Mouse (Mus musculus): Measurements from ENCODE around the gene AI661453. TPM values are rescaled to one million over a fixed set of nuclear protein-coding genes. Genes with fewer than 3 reads are reported as not detected.

Gene AI661453
- polyA plus RNA-seq, 1 experiment from 2014 or later: 0.24 TPM

GRCm38 (mm10) chr17:47468466-47468865 is 32.1 kb downstream of the AI661453 start:
- WGBS (ENCODE audit: insufficient replicate concordance): 14% methylated on average over 34 of the region's 34 CpGs
- Histone ChIP-seq H3K27me3 (peaks cover 37% of the 10 kb centered on the region), H3K36me3 (no peaks in the 10 kb centered on the region), H3K9ac (peak overlapping the region; percentile 39; the same call in 1 of the 2 replicates), H3K4me2 (peak overlapping the region; percentile 51), H3K9me3 (replicated peaks) (no peaks in the 10 kb centered on the region), H3K4me1 (replicated peaks) (peaks cover 49% of the 10 kb centered on the region), H3K27ac (no peak overlapping the region), H3K4me3 (replicated peaks) (peak overlapping the region; percentile 35)
- ATAC-seq (ENCODE audit: low read depth) (no peak), DNase-seq (no peak)

- DNase-seq (no peak), ATAC-seq (ENCODE audit: low read depth) (no peak)
- no peaks in the 10 kb centered on the region for H3K9me3 ChIP-seq (replicated peaks)
- no peak overlapping the region for H3K27ac ChIP-seq
- H3K27me3 ChIP-seq: peaks cover 37% of the 10 kb centered on the region
- H3K36me3 ChIP-seq: no peaks in the 10 kb centered on the region
- no peak overlapping the region for H3K4me2 ChIP-seq
- H3K4me3 ChIP-seq (replicated peaks): no peak overlapping the region
- 75% methylated on average over 4 of the region's 4 CpGs for WGBS (ENCODE audit: insufficient replicate concordance)
- H3K4me1 ChIP-seq (replicated peaks): peaks cover 40% of the 10 kb centered on the region
- H3K9ac ChIP-seq: no peak overlapping the region
These were observed 33.2 kb downstream of the AI661453 start for GRCm38 (mm10) chr17:47469642-47470041.

- Histone ChIP-seq H3K27me3 (peaks cover 35% of the 10 kb centered on the region), H3K9ac (no peak overlapping the region), H3K4me1 (replicated peaks) (peaks cover 36% of the 10 kb centered on the region), H3K4me2 (no peak overlapping the region), H3K9me3 (replicated peaks) (no peaks in the 10 kb centered on the region), H3K36me3 (no peaks in the 10 kb centered on the region), H3K27ac (no peak overlapping the region), H3K4me3 (replicated peaks) (no peak overlapping the region)
- DNase-seq (no peak), ATAC-seq (ENCODE audit: low read depth) (no peak)
- 74% methylated on average over 4 of the region's 4 CpGs for WGBS (ENCODE audit: insufficient replicate concordance)
These were observed 33.7 kb downstream of the AI661453 start for GRCm38 (mm10) chr17:47470121-47470520.

- Histone ChIP-seq H3K36me3 (no peaks in the 10 kb centered on the region), H3K4me3 (replicated peaks) (no peak overlapping the region), H3K9me3 (replicated peaks) (no peaks in the 10 kb centered on the region), H3K27ac (no peak overlapping the region), H3K9ac (no peak overlapping the region), H3K27me3 (peaks cover 32% of the 10 kb centered on the region), H3K4me1 (replicated peaks) (peaks cover 32% of the 10 kb centered on the region), H3K4me2 (no peak overlapping the region)
- DNase-seq (no peak), ATAC-seq (ENCODE audit: low read depth) (no peak)
- 79% methylated on average over 5 of the region's 5 CpGs for WGBS (ENCODE audit: insufficient replicate concordance)
These were observed 34.3 kb downstream of the AI661453 start for GRCm38 (mm10) chr17:47470686-47471085.

GRCm38 (mm10) chr17:47472435-47473350 is 36.3 kb downstream of the AI661453 start:
- Histone ChIP-seq H3K9me3 (replicated peaks) (no peaks in the 10 kb centered on the region), H3K9ac (peak overlapping the region; percentile 6; the same call in 1 of the 2 replicates), H3K27me3 (peaks cover 17% of the 10 kb centered on the region), H3K4me2 (no peak overlapping the region), H3K4me3 (replicated peaks) (no peak overlapping the region), H3K27ac (no peak overlapping the region), H3K4me1 (replicated peaks) (peaks cover 27% of the 10 kb centered on the region), H3K36me3 (no peaks in the 10 kb centered on the region)
- ATAC-seq (ENCODE audit: low read depth) (no peak), DNase-seq (no peak)
- WGBS (ENCODE audit: insufficient replicate concordance): 30% methylated on average over 15 of the region's 15 CpGs

GRCm38 (mm10) chr17:47473434-47473974 is 37.1 kb downstream of the AI661453 start:
- DNase-seq: peak; percentile 35
- H3K4me1 ChIP-seq (replicated peaks): peaks cover 20% of the 10 kb centered on the region
- ATAC-seq (ENCODE audit: low read depth): no peak
- no peak overlapping the region for H3K4me3 ChIP-seq (replicated peaks)
- 7% methylated on average over 8 of the region's 8 CpGs for WGBS (ENCODE audit: insufficient replicate concordance)
- H3K4me2 ChIP-seq: no peak overlapping the region
- no peak overlapping the region for H3K27ac ChIP-seq
- H3K27me3 ChIP-seq: peaks cover 9% of the 10 kb centered on the region
- H3K9me3 ChIP-seq (replicated peaks): no peaks in the 10 kb centered on the region
- H3K36me3 ChIP-seq: no peaks in the 10 kb centered on the region
- H3K9ac ChIP-seq: peak overlapping the region; percentile 6; the same call in 1 of the 2 replicates

GRCm38 (mm10) chr17:47474250-47474649 is 37.8 kb downstream of the AI661453 start:
- H3K4me2 ChIP-seq: no peak overlapping the region
- H3K27ac ChIP-seq: no peak overlapping the region
- H3K9me3 ChIP-seq (replicated peaks): no peaks in the 10 kb centered on the region
- no peaks in the 10 kb centered on the region for H3K36me3 ChIP-seq
- H3K9ac ChIP-seq: no peak overlapping the region
- WGBS (ENCODE audit: insufficient replicate concordance): 59% methylated on average over 4 of the region's 4 CpGs
- H3K27me3 ChIP-seq: peaks cover 1% of the 10 kb centered on the region
- DNase-seq (no peak), ATAC-seq (ENCODE audit: low read depth) (no peak)
- H3K4me3 ChIP-seq (replicated peaks): no peak overlapping the region
- peaks cover 18% of the 10 kb centered on the region for H3K4me1 ChIP-seq (replicated peaks)

GRCm38 (mm10) chr17:47475181-47475580 is 38.8 kb downstream of the AI661453 start:
- no peaks in the 10 kb centered on the region for H3K9me3 ChIP-seq (replicated peaks)
- no peak overlapping the region for H3K27ac ChIP-seq
- H3K4me3 ChIP-seq (replicated peaks): no peak overlapping the region
- ATAC-seq (ENCODE audit: low read depth): no peak
- H3K9ac ChIP-seq: no peak overlapping the region
- peaks cover 21% of the 10 kb centered on the region for H3K4me1 ChIP-seq (replicated peaks)
- no peaks in the 10 kb centered on the region for H3K36me3 ChIP-seq
- H3K27me3 ChIP-seq: no peaks in the 10 kb centered on the region
- H3K4me2 ChIP-seq: no peak overlapping the region
- 56% methylated on average over 4 of the region's 4 CpGs for WGBS (ENCODE audit: insufficient replicate concordance)
- no peak for DNase-seq

- no peak overlapping the region for H3K9ac ChIP-seq
- H3K27ac ChIP-seq: no peak overlapping the region
- H3K27me3 ChIP-seq: no peaks in the 10 kb centered on the region
- H3K4me3 ChIP-seq (replicated peaks): no peak overlapping the region
- DNase-seq (peak; percentile 34), ATAC-seq (ENCODE audit: low read depth) (no peak)
- 52% methylated on average over 3 of the region's 3 CpGs for WGBS (ENCODE audit: insufficient replicate concordance)
- no peaks in the 10 kb centered on the region for H3K9me3 ChIP-seq (replicated peaks)
- no peak overlapping the region for H3K4me2 ChIP-seq
- no peaks in the 10 kb centered on the region for H3K36me3 ChIP-seq
- H3K4me1 ChIP-seq (replicated peaks): peaks cover 22% of the 10 kb centered on the region
These were observed 39.3 kb downstream of the AI661453 start for GRCm38 (mm10) chr17:47475714-47476113.

- H3K9ac ChIP-seq: no peak overlapping the region
- no peak overlapping the region for H3K27ac ChIP-seq
- no peak overlapping the region for H3K4me2 ChIP-seq
- H3K4me3 ChIP-seq (replicated peaks): no peak overlapping the region
- ATAC-seq (ENCODE audit: low read depth) (no peak), DNase-seq (no peak)
- H3K36me3 ChIP-seq: no peaks in the 10 kb centered on the region
- no peaks in the 10 kb centered on the region for H3K27me3 ChIP-seq
- H3K9me3 ChIP-seq (replicated peaks): no peaks in the 10 kb centered on the region
- WGBS (ENCODE audit: insufficient replicate concordance): 39% methylated on average over 3 of the region's 3 CpGs
- H3K4me1 ChIP-seq (replicated peaks): peaks cover 16% of the 10 kb centered on the region
These were observed 43.5 kb downstream of the AI661453 start for GRCm38 (mm10) chr17:47479887-47480286.

GRCm38 (mm10) chr17:47482401-47482800 is 46.0 kb downstream of the AI661453 start:
- 30% methylated on average over 2 of the region's 2 CpGs for WGBS (ENCODE audit: insufficient replicate concordance)
- Histone ChIP-seq H3K9me3 (replicated peaks) (no peaks in the 10 kb centered on the region), H3K4me3 (replicated peaks) (no peak overlapping the region), H3K9ac (no peak overlapping the region), H3K4me2 (no peak overlapping the region), H3K4me1 (replicated peaks) (peaks cover 34% of the 10 kb centered on the region), H3K27ac (no peak overlapping the region), H3K36me3 (0 out of 2 replicates have a peak, but pooled peaks cover under 1% of the 10 kb centered on the region), H3K27me3 (no peaks in the 10 kb centered on the region)
- ATAC-seq (ENCODE audit: low read depth): no peak
- peak; percentile 63 for DNase-seq
